Mouse (Mus musculus) gastrocnemius, postnatal 10 days (tissue): ENCODE data around the gene Gdf11. TPM values are rescaled to one million over a fixed set of nuclear protein-coding genes. Genes with fewer than 3 reads are reported as not detected.
A peak's percentile ranks its signal among the peaks of the same experiment; 100 is the strongest.

Experiments
- DNase-seq: peaks from one replicate; pipeline ENCODE4 v3.0.0; 2021; ENCODE audit warnings: mixed read lengths
- long read RNA-seq, 2 experiments: library from polyadenylated mRNA; stranded (forward); transcript quantifications; one replicate each; pipeline ENCODE4 v2.0.0; 2021
- total RNA-seq, 2 experiments: library from RNA; stranded (reverse); gene quantifications; 2 replicates each; pipeline ENCODE4 v1.2.3; 2021

Gdf11 gene
- total RNA-seq = 1 to 10 TPM; 8.2 to 9.5 TPM
- long read RNA-seq, experiment 1, full-length matches to known transcripts = 2 of 4 reads
- long read RNA-seq, experiment 1, partial matches to known transcripts = 0 of 4 reads
- long read RNA-seq, experiment 1, other reads (novel, unspliced or antisense) = 2 of 4 reads
- long read RNA-seq, experiment 2, full-length matches to known transcripts = 1 of 1 reads
- long read RNA-seq, experiment 2, partial matches to known transcripts = 0 of 1 reads
- long read RNA-seq, experiment 2, other reads (novel, unspliced or antisense) = 0 of 1 reads

DNA sequence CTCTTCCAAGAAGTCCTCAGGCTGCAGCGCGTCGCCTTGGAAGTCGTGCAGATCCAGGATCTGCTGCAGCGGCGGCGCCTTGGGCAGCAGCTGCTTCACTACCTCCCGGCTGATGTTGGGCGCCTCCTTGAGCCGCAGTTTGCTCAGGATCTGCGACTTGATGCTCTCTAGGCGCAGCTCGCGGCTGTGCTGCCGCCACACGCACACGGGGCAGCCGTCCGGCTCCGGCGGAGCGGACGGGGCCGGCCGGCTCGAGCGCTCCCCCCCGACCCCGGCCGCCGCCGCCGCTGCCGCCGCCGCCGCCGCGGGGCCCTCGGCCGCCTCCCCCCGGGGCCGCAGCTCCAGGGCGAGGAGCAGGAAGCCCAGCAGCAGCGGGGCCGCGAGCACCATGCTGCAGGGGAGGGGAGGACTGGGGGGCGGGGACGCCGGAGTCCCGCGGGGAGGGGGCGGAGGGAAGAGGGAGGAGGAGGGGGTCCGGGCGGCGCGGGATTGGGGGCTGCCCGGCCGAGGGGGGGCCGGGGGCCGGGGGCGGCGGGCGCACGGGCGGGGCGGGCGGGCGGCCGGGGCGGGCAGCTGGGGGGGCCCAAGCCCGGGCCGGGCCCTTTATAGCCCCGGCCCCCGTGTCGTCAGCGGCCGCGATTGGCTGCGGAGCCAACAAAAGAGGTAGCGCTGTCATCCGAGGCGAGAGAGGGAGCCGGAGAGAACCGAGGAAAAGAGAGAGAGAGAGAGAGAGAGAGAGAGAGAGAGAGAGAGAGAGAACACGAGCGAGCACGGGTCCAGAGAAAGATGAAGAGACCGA lies at the start of gene Gdf11:
Gene Gdf11, minus strand, starts transcription at position 423 of the 799 bp plus-strand sequence.
- peak; percentile 59 for DNase-seq

DNA sequence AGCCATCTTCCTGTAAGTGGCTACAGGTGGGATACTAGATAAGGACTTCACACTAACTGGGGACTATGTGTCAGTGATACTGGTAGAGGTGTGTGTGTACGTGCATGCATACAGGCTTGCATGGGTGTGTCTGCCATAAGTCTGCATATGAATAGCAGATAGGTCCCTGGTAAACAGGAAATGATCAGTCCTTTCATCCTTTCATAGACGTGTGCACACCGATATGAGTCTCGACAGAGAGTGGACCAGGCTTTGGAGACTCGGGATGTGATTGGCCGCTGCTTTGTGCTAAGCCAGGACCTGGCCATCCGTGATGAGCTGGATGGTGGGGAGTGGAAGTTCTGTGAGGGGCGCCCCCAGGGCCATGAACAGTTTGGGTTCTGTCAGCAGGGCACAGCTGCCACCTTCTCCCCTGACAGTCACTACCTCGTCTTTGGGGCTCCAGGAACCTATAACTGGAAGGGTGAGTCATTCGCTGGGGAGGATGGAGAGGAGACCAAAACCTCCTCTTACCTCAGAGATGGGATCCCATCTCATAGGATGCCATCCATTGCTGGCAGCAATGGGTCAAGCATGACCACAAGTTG lies 49.0 kb upstream of the Gdf11 start:
- no peak for DNase-seq

DNA sequence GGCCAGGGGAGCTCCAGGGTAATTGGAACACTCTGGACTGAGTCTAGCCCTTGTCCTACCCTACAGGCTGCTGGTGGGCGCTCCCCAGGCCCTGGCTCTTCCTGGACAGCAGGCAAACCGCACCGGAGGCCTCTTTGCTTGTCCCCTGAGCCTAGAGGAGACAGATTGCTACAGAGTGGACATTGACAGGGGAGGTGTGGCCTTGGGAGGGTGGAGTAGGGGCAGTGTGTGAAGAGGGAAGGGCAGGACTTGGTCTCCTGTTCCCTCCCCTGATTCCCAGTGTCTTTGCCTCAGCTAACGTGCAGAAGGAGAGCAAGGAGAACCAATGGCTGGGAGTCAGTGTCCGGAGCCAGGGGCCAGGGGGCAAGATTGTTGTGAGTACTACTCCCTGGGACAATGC lies 47.5 kb upstream of the Gdf11 start:
- no peak for DNase-seq

DNA sequence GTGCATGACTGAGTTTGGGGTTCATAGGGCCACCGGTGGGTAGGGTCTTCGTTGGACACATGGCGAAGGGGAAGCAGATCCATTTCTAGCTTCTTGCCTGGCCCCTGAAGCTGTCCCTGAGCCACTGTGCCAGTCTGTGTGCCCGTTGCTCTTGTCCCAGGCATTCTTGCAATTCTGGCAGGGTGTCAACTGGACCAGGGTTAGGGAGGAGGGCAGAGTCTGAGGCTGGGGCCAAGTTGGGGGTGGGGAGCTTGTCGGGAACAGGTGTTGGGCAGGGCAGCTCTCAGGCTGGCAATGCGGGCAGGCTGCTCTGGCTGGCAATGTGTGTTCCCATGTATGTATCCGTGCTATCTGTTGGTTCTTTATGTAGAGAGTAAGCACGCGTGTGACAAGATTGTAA lies 46.9 kb upstream of the Gdf11 start:
- peak; percentile 90 for DNase-seq

DNA sequence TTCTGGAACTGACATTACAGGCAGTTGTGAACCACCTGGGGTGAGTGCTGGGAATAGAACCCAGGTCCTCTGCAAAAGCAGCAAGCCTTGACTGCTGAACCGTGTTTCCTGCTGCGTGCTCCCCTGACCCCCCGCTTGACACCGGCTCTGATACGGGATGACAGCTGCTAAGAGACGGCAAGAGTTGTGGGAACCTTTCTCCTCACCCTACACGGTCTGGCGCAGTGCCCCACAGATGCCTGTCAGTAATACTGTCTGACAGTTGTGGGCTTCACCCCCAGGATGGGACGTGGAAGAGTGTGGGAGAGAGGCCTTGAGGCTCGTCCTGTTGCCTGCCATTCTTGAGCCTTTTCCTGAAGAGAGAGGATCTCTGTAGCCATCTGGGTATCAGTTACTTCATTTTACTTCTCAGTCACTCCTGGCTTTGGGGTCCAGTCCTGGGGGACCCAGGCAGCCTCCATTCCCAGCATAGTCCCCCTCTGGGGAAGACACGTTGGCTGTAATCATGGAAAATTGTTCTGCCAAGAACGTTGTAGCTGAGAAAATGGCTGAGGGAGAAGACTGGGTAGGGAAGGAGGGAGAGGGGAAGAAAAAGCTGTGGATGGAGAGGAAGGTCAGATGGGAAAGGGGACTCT lies 46.4 kb upstream of the Gdf11 start:
- peak; percentile 75 for DNase-seq

DNA sequence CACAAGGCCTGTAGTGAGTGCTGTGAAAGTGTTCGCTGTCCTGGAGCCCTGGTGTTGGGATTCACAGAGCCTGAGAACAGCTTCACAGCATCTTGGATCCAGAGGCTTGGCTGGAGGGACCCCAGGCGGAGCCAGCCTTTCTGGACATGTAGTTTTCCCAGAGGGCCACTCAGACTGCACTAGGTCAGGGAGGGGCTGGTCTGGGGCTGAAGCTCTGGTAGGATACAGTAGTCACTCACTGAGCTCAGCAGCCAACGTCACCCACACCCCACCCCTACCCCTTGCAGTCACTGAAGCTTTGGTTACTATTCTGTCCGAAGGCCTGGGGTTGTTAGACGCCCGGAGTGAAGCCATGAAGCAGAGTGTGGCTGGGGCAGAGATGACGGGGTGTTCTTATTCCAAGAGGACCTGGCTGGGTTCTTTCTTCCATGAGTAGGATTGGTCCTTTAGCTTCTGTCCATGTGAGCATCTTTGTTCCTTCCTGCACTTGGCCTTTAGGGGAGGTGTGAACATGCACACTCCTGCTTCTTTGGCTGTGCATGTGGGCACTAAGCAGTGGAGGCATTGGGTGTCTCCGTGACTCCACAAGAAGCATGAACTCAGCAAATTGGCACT lies 44.4 kb upstream of the Gdf11 start:
- peak; percentile 43 for DNase-seq

DNA sequence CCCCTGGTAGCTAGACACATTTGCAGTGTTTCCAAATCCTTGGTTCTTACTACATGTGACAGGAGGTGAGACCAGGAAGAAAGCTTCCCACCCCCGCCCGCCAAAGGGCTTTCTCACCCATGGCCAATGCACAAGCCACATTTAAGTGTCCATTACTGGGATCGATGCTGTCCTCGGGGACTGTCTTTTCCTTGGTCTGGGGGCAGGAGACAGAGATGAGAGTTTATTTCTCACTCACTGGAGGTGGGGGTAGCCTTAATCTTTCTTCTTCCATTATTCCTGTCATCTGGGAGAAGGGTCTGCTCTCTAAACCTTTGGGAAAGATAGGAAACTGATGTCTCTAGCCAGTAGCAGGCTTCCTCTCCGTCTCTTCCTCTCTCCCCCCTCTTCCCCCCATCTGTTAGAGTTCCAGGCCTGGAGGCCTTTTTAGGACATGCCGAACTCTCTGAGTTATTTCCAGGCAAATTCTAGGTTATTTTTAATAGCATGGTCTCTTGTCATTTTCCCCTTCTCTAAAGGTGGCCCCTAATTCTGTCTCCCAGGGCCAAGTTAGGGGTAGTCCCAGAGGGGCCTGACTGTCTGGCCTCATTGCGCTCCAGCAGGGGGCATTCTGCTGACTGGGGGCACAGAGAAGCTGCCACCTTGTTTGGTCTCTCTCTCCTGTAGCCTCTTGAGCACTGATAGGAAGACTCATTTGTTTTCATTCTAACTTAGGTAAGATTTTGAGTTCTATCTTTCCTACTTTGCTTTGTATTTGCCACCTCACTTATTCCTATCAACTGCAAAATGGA lies 43.7 kb upstream of the Gdf11 start:
- no peak for DNase-seq

DNA sequence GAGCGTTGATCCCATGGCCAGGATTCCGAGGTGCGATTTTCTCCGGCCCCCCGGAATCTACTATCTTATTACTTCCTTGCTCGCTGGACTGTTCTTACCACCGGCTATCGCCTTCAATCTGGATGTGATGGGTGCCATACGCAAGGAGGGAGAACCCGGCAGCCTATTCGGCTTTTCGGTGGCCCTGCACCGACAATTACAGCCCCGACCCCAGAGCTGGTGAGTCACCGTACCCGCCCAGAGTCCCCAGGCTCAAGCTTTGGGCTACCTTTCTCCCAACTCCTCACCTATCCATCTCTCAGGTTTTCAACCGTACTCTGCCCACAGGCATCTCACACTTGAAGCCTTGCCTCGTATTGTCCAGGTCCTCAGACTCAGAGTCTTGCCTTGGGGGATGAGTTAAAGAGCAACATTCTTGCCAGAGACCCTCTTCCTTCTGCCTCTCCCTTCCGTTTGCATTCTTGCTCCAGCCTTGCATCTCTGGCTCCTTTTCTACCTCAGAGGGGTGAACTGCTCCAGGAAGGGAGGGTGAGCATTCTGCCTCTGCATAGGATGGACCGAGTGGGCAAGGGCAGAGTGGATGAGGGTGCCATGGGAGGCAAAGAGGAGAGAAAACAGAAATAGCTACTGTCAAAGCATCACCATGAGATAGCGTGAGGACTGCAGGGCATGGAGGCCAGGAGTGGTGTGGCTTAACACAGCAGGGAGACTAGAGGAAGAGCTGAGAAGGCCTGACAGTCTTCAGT lies 42.6 kb upstream of the Gdf11 start:
- no peak for DNase-seq

DNA sequence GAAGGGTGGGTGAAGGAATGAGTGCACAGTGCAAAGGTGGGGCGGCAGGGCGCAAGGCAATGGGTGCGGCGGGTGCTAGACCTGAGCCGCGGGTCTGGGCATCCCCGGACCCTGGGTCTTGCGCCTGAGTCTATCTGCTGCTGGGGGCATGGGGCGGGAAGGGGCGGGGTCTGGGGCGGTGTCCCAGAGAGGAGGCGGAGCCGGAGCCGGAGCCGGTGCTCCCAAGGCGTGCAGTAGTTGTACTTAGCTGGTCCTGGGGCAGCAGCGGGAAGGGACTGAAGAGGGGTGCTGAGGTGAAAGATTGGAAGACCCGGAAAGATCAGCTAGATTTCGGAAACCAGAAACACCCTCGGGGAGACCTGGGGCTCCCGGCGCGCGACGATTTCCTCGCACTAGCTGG lies 42.1 kb upstream of the Gdf11 start, which contains the start of gene Itga7:
Gene Itga7, plus strand, starts transcription at position 245 of the 400 bp plus-strand sequence.
- peak; percentile 56 for DNase-seq

DNA sequence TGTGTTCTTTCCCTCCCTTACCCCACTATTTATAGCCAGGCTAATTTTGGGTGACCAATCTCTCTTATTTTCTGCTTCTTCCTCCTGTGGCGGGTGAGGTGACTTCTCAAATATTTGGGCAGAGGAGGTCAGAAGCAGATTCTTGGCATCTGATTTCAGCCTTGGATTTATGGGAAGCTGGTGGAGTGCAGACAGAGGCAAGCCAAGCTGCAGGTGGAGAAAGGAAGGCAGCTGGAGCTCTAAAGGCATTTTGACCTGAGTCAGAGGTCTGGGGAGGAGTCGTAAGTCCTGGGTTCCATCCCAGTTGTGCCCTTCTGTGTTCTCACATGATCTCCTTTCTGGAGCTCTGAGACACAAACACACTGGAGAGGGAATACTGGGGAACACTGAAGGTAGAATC lies 39.9 kb upstream of the Gdf11 start:
- no peak for DNase-seq

DNA sequence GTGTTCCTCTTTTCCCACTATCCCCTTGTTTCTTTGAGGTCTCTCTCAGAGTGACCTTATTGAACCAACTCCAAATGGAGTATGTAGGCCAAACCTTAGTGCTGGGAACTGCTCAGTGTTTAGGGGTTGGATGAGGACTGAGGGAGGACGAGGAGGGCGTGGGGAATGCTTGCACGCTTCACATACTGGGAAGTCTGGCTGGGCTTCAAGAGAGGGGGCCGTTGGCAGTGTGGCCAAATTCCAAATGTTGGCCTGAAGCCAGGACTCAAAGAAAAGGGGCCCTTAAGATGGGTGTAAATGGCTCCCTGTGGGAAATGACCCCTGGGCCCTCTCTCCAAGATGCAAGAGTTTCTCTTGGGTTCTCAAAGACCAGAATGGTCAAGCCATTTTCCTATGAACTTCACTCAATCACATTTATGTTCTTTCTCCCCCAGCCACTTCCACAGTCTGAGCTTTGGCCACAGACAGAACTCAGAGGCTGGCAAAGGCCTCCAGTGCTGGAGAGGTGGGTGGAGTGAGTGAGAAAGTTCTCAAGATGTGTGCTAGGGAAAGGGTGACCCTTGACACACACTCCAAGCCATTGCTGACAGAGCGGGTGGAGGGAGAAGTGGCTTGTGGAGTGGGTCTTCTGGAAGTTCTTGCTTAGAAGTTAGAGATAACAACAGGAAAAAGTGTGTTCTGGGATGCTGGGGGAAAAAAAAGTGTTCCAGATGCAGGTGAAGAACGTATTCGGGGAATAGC lies 38.3 kb upstream of the Gdf11 start:
- DNase-seq = no peak

DNA sequence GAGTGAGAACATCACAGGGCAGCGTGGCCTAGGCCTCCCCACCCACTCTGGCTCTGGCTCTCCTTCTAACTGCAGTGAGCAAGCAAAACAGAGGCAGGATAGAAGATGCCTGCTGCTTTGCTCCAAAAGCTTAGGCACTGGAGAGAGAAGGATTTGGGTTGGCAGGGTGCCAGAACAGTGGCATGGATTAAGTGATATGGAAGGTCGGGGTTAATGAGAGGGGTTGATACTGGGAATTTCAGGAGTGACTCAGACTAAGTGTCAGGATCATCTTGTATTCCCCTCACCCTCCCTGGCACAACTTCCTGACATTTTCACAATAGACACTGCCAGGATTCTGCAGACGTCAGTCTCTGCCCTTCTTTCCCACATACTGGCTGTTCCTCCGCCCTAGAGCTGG lies 36.8 kb upstream of the Gdf11 start:
- no peak for DNase-seq

DNA sequence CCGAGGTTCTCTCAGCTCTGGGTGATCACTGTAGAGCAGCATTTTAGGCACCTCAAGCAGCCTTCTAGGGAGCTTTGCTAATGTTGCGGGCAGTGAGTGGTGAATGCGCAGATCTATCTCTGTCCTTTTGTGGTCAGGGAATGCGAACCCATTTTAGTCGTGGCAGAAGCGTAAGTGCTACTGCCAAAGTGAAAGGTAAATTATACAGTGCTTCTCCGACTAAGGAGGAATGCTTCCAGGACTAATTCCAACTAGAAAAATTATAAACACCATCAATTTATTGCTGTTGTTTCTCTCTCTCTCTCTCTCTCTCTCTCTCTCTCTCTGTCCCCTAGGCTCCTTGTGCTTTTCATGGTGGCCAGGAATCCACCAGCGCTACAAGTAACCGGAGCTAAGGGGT lies 32.4 kb upstream of the Gdf11 start, which contains the start of gene Bloc1s1:
Gene Bloc1s1, minus strand, starts transcription at position 101 of the 400 bp plus-strand sequence.
- DNase-seq = no peak

DNA sequence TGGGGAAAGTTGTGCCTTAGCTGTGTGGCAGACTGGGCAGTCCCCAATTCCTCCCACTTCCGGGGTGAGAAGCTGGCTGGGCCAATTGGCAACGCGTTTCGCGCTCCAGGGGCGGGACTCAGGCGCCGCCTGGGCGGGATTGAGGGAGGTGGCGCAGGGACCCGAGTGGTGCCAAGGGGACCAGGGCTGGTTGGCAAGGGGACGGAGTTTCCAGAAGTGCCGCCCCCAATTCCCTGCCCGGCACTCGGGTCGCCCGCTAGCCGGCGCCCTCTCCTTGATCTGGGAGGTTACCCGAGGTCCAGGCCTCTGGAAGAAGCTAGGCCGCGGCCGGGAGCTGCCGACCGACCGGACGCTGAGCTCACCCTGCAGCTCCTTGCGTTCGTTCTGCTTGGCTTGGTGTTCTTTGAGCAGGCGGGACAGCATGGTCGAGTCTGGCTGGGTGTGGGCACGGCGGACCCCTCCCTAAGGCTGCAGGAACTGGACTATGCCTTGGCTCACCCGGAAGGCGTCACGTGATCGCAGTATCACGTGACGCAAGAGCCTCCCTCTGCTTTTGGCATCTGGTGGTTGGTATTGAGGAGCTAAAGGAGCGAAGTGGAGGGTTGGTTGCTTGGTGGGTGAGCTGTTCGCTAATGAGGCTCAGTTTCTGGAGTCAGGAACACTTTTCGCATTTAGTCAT lies 31.6 kb upstream of the Gdf11 start:
- DNase-seq = peak; percentile 94

DNA sequence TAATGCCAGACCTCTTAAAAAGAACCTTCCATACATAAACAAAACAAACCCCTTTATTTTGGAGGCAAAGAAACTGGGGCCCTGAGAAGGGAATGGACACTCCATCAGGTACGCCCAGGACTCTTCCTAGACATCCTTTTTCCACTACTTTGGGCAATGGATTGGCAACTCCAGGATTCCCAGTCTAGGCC lies 31.2 kb upstream of the Gdf11 start, which contains the start of gene Rdh5:
Gene Rdh5, minus strand, starts transcription at position 67 of the 191 bp plus-strand sequence.
- DNase-seq = no peak

DNA sequence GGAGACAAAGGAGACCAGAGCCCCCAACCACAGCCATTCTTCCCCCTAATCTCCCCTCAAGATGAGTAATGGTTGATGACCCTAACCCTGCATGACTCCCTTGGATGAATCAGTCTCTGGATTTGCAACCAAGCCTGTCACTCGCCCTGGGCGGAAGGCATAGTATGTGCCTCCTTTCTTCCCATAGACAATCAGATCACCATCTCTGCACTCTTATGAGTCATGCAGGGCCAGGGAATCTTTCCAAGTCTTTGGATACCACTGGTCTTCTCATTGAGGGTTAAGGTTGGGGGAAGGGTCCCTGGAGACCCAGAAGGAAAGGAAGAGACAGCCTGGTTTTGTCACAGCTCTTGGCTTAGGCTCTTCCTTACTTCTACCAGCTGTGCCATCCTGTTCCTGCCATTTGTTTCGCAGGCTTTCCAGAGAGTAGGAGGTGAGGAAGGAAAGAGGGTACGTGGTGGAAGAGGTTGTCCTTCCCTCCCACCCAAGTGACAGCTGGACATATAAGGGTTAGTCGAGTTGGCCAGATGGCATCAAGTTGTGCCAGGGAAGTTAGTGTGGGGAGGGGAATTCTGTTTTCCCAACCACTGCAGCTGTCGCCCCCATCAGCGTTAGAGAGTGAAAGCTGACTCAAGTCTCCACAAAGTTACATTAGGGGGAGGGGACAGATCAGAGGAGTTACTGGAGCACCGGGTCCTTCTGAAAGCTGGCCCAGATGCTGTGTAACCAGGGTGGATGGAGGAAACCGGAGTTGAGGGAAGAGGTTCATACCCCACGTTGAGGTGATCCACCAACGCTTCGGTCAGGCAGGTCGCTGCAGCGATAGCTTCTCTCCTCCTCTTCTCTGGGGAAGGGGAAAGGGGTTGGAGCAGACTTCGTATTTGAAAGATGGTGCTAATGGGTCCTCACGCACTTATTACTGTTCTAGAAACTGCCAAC lies 30.6 kb upstream of the Gdf11 start:
- no peak for DNase-seq

DNA sequence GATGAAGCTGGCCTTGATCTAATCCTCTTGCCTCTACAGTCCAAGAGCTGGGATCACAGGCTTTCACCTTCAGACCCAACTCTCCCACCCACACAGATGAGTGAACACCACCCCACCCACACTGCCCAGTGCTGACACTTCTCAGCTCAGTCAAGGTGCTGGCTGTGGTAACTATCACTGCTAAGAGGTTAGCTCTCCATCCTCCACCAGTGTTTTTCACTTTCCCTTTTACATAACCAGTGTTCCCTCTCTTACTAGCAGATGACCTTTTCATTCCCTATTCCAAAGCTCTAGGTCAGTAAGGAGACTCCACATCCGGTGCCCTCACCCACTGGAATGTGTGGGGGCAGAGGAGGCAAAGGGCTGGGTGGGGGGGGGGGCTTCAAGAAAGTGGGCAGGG lies 29.7 kb upstream of the Gdf11 start:
- DNase-seq = no peak

DNA sequence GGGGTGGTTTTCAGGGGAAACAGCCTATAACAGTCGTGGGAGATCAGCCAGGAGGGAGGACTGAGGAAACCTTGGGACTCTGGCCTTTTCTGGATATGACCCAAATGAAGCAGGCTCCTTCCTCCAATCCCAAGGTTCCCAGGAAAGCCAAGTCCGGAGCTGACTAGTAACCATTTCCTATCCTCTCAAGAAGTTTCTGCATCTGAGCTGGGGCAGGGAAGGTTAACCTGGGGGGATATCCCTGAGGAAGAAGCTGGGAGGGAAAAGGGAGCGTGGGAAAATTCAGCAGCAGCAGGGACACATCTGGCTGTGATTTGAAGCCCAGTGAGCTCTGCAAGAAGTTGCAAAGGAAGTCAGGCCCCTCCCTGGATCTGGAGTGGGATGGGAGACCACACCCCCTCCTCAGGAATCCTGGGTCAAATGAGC lies 29.2 kb upstream of the Gdf11 start:
- DNase-seq = no peak

DNA sequence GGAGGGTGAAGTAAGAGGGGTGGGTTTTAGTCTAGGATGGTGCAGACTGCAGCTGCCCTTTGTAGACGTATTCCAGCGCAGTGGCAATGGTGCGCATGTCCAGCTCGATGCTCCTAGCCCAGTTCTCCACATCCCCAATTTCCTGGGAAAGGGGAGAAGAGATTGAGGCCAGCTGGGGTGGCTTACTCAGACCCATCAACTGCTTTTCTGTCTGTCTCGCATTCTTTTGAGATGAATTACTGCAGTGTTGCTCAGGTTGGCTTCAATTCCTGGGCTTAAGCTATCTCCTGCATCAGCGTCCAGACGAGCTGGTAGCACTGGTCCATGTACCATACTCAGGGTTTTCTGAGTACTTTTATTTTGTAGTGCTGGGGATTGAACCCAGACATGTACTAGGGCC lies 28.4 kb upstream of the Gdf11 start:
- DNase-seq = no peak
